Mouse (Mus musculus): Measurements from ENCODE around the gene Rbm18. TPM values are rescaled to one million over a fixed set of nuclear protein-coding genes. Genes with fewer than 3 reads are reported as not detected.

The Rbm18 gene
- total RNA-seq, 1 experiment from 2014 or later, result 24.3 TPM

GRCm38 (mm10) chr2:36077160-36077761 lies 59.3 kb downstream of the Rbm18 start:
- no peak for ATAC-seq (replicated peaks; ENCODE audit: low read depth, poor library complexity, severe bottlenecking)

GRCm38 (mm10) chr2:36075210-36075609 lies 61.4 kb downstream of the Rbm18 start:
- 0 out of 2 replicates have a peak, but pooled peaks have one; percentile 58 for ATAC-seq (replicated peaks; ENCODE audit: low read depth, poor library complexity, severe bottlenecking)

GRCm38 (mm10) chr2:36073781-36074180 lies 62.8 kb downstream of the Rbm18 start:
- no peak for ATAC-seq (replicated peaks; ENCODE audit: low read depth, poor library complexity, severe bottlenecking)

GRCm38 (mm10) chr2:36071660-36072305 lies 64.8 kb downstream of the Rbm18 start:
- ATAC-seq (replicated peaks; ENCODE audit: low read depth, poor library complexity, severe bottlenecking), result no peak

GRCm38 (mm10) chr2:36067132-36067531 lies 69.4 kb downstream of the Rbm18 start:
- ATAC-seq (replicated peaks; ENCODE audit: low read depth, poor library complexity, severe bottlenecking), result no peak

Other genes with a start within 250 kb of the Rbm18 start
- gene Ttll11, start 156.9 kb downstream of the Rbm18 start, total RNA-seq (2017), result 0.55 TPM in 1 of 2 replicates, not detected in the other
- gene Ndufa8, start 87.4 kb downstream of the Rbm18 start, total RNA-seq (2017), result 50.7 and 59.9 TPM in 2 replicates
- gene Morn5, start 87.3 kb downstream of the Rbm18 start, total RNA-seq (2017), result not detected in 2 replicates
- gene Lhx6, start 31.4 kb downstream of the Rbm18 start, total RNA-seq (2017), result not detected in 2 replicates
- gene Mrrf, start 384 bp downstream of the Rbm18 start, total RNA-seq (2017), result 64.8 and 98.7 TPM in 2 replicates
- 10.0 and 18.5 TPM in 2 replicates for gene Ptgs1, start 93.7 kb upstream of the Rbm18 start, total RNA-seq (2017)
- gene Olfr338, start 236.7 kb upstream of the Rbm18 start, total RNA-seq (2017), result not detected in 2 replicates

Measured in common myeloid progenitor, adult 5-6 weeks (primary cell).